Mouse (Mus musculus) left cerebral cortex, adult 18-20 months (tissue): ENCODE data around the gene 4933405L10Rik. TPM values are rescaled to one million over a fixed set of nuclear protein-coding genes. Genes with fewer than 3 reads are reported as not detected.

Experiments used
- DNase-seq, 2 experiments: peaks; one replicate each; pipeline ENCODE4 v3.0.0; 2021 to 2022; ENCODE audit warnings: low spot score in 2 of 2, mixed read lengths in 1 of 2
- total RNA-seq, 2 experiments: library from RNA; stranded (reverse); gene quantifications; 2 replicates each; pipeline ENCODE4 v1.2.3; 2021

4933405L10Rik gene
- total RNA-seq, 2 experiments from 2014 or later, result 0.49 TPM; not detected in 1

GRCm38 (mm10) chr8:105753916-105754315 is 46.5 kb downstream of the 4933405L10Rik start:
- no peak for DNase-seq

GRCm38 (mm10) chr8:105754688-105755087 is 47.2 kb downstream of the 4933405L10Rik start:
- DNase-seq, result no peak

- DNase-seq, result no peak
Measured at GRCm38 (mm10) chr8:105757796-105758276, 50.4 kb downstream of the 4933405L10Rik start.

- DNase-seq, result peak; percentile 97 to 98
Measured at GRCm38 (mm10) chr8:105758277-105759108, 51.0 kb downstream of the 4933405L10Rik start, which contains the start of gene Gfod2. TSS of gene Gfod2 (minus strand) at chr8:105758664.

Other genes starting within 250 kb of the 4933405L10Rik start
- gene Tppp3, start 236.1 kb upstream of the 4933405L10Rik start, total RNA-seq, result 10 to 100 TPM; 47.0 to 48.3 TPM
- gene Zdhhc1, start 210.8 kb upstream of the 4933405L10Rik start, total RNA-seq, result 10 to 100 TPM; 41.8 to 42.5 TPM
- not detected for gene Hsd11b2, start 188.9 kb upstream of the 4933405L10Rik start, total RNA-seq
- 100 to 1,000 TPM; 306 to 326 TPM for gene Atp6v0d1, start 141.6 kb upstream of the 4933405L10Rik start, total RNA-seq
- gene Ripor1, start 102.4 kb upstream of the 4933405L10Rik start, total RNA-seq, result 10 to 100 TPM; 70.6 to 84.6 TPM
- gene Ctcf, start 71.1 kb upstream of the 4933405L10Rik start, total RNA-seq, result 10 to 100 TPM; 68.0 to 68.4 TPM
- gene Agrp, start 70.3 kb upstream of the 4933405L10Rik start, total RNA-seq, result not detected
- 10 to 100 TPM; 60.0 to 64.6 TPM for gene Carmil2, start 21.4 kb upstream of the 4933405L10Rik start, total RNA-seq
- gene Acd, start 6.6 kb upstream of the 4933405L10Rik start, total RNA-seq, result 10 to 100 TPM; 53.7 to 57.3 TPM
- 10 to 100 TPM; 41.2 to 46.1 TPM for gene Pard6a, start 6.5 kb upstream of the 4933405L10Rik start, total RNA-seq
- 10 to 100 TPM in 1 of 2 experiments, 1 to 10 TPM in 1; 9.5 to 11.2 TPM for gene Enkd1, start 555 bp downstream of the 4933405L10Rik start, total RNA-seq
- 10 to 100 TPM; 23.4 to 23.5 TPM for gene Gfod2, start 51.0 kb downstream of the 4933405L10Rik start, total RNA-seq
- 10 to 100 TPM; 22.6 to 22.9 TPM for gene Ranbp10, start 119.7 kb downstream of the 4933405L10Rik start, total RNA-seq
- gene Tsnaxip1, start 120.1 kb downstream of the 4933405L10Rik start, total RNA-seq, result under 1 TPM in 1 of 2 experiments, not detected in 1; 0.26 TPM
- gene Cenpt, start 145.6 kb downstream of the 4933405L10Rik start, total RNA-seq, result 10 to 100 TPM; 14.1 to 18.1 TPM
- gene Thap11, start 147.5 kb downstream of the 4933405L10Rik start, total RNA-seq, result 10 to 100 TPM; 40.8 to 41.6 TPM
- 10 to 100 TPM; 24.8 to 29.0 TPM for gene Nutf2, start 152.9 kb downstream of the 4933405L10Rik start, total RNA-seq
- 10 to 100 TPM; 62.8 to 65.0 TPM for gene Edc4, start 173.2 kb downstream of the 4933405L10Rik start, total RNA-seq
- gene Nrn1l, start 185.9 kb downstream of the 4933405L10Rik start, total RNA-seq, result 1 to 10 TPM; 3.6 to 4.1 TPM
- 1 to 10 TPM; 6.6 to 7.6 TPM for gene Pskh1, start 192.8 kb downstream of the 4933405L10Rik start, total RNA-seq
- gene Ctrl, start 226.2 kb downstream of the 4933405L10Rik start, total RNA-seq, result 1 to 10 TPM; 1.9 to 2.4 TPM
- 10 to 100 TPM; 92.9 to 93.3 TPM for gene Psmb10, start 230.8 kb downstream of the 4933405L10Rik start, total RNA-seq
- gene Lcat, start 235.7 kb downstream of the 4933405L10Rik start, total RNA-seq, result 10 to 100 TPM; 22.8 to 26.4 TPM